8 mouse cellular contexts compared by ENCODE assay signal in the genomic region with DNA sequence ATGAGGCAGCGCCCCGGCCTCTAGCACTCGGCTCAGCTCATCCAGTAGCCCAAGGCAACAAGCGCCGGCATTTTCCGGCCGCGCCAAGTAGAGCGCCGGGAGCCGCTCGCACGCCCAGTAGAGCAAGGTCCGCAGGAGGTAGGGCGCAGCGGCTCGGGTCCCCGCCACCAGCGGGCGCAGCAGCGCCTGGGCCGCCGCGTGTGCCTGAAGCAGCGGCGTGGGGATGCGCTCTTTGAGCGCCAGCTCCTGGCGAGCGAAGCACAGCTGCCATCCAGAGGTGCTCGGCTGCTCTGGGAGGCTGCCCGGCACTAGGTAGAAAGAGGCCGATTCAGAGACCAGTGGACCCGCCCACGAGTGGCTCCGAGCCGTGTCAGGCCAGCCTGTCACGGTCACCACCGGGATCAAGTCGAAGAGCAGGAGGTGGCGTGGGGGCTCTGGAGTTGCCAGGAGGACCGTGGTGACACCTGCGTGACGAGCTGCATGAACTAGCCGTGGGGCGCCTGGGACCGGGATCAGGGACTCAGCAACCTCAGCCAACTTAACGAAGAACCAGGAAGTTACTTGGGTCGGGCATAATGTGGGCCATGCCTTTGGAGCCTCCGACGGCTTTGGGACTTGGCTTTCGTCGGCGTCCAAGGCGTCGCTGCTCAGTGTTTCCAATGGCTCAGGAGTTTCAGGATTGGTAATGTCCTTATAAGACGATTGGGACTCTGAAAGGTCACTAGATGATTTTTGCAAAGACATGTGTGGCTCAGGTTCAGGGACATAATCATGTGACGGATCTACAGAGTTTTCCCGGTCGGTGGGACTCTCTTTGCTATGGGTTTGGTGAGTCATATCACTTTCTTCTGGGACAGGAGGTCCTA. TPM values are rescaled to one million over a fixed set of nuclear protein-coding genes. Genes with fewer than 3 reads are reported as not detected.
DNase-seq lines count a peak whose midpoint lies in the region; ATAC-seq lines count a peak whose summit lies in the region.

No protein-coding gene starts in this region.

- ATAC-seq in inflammation-experienced regulatory T-cells, adult 6 months: peak; percentile 63

- H3K4me1 ChIP-seq in limb, embryonic 10.5 days: peaks cover 60% of the 10 kb centered on the region
- H3K4me1 ChIP-seq in midbrain, embryonic 10.5 days: peaks cover 66% of the 10 kb centered on the region

- peak; percentile 91 for DNase-seq in ZHBTc4 (ENCODE audit: low read depth, low spot score)
- DNase-seq in embryo, embryonic 10 days (ENCODE audit: low spot score): peak; percentile 77
- DNase-seq in gastrocnemius, postnatal 25 days: peak; percentile 82
- peak; percentile 78 for DNase-seq in limb, embryonic 10.5 days (ENCODE audit: low spot score)
- peak; percentile 78 for DNase-seq in midbrain, embryonic 10.5 days (ENCODE audit: low spot score)
- DNase-seq in right cerebral cortex, postnatal 25 days: peak; percentile 77
- DNase-seq in yolk sac, embryonic 10.5 days (ENCODE audit: low spot score): peak; percentile 75

- H3K27ac ChIP-seq in limb, embryonic 10.5 days: peak overlapping the region; percentile 57
- H3K27ac ChIP-seq in midbrain, embryonic 10.5 days (replicated peaks): peak overlapping the region; percentile 58

- peak overlapping the region; percentile 62 for H3K4me3 ChIP-seq in limb, embryonic 10.5 days
- peak overlapping the region; percentile 66 for H3K4me3 ChIP-seq in midbrain, embryonic 10.5 days

- no peaks in the 10 kb centered on the region for H3K9me3 ChIP-seq in limb, embryonic 10.5 days (replicated peaks)
- peaks cover 5% of the 10 kb centered on the region; the same call in 1 of the 2 replicates for H3K9me3 ChIP-seq in midbrain, embryonic 10.5 days (replicated peaks)

- peaks cover 91% of the 10 kb centered on the region for H3K27me3 ChIP-seq in limb, embryonic 10.5 days (ENCODE audit: low read depth, poor library complexity, severe bottlenecking)
- peaks cover 85% of the 10 kb centered on the region for H3K27me3 ChIP-seq in midbrain, embryonic 10.5 days (ENCODE audit: low read depth, poor library complexity, severe bottlenecking)

- 1% methylated on average over 60 of the region's 60 CpGs for WGBS in limb, embryonic 10.5 days
- WGBS in midbrain, embryonic 10.5 days: 1% methylated on average over 60 of the region's 60 CpGs

- no peaks in the 10 kb centered on the region for H3K36me3 ChIP-seq in limb, embryonic 10.5 days
- no peaks in the 10 kb centered on the region for H3K36me3 ChIP-seq in midbrain, embryonic 10.5 days

RNA-seq across cellular contexts. Expression of gene Tmem102, which starts 1.4 kb away (rescaled TPM):
- total RNA-seq in gastrocnemius, postnatal 25 days (2021): under 1 TPM; 0.18 to 0.35 TPM
- not detected for polyA plus RNA-seq in inflammation-experienced regulatory T-cells, adult 6 months (2017; shearing (Covaris generic))
- 1.4 and 1.5 TPM in 2 replicates for polyA plus RNA-seq in limb, embryonic 10.5 days (2016; fragmentation: Nextera tagmentation; extraction: Ambion mirVana)
- polyA plus RNA-seq in midbrain, embryonic 10.5 days (2016; fragmentation: Nextera tagmentation; extraction: Ambion mirVana): 0.90 and 0.99 TPM in 2 replicates

RNA-seq across cellular contexts. Expression of gene Fgf11, which starts 2.4 kb away (rescaled TPM):
- total RNA-seq in gastrocnemius, postnatal 25 days (2021): 1 to 10 TPM; 6.3 to 6.7 TPM
- not detected for polyA plus RNA-seq in inflammation-experienced regulatory T-cells, adult 6 months (2017; shearing (Covaris generic))
- polyA plus RNA-seq in limb, embryonic 10.5 days (2016; fragmentation: Nextera tagmentation; extraction: Ambion mirVana): 0.40 and 0.55 TPM in 2 replicates
- 1.0 and 1.4 TPM in 2 replicates for polyA plus RNA-seq in midbrain, embryonic 10.5 days (2016; fragmentation: Nextera tagmentation; extraction: Ambion mirVana)

RNA-seq across cellular contexts. Expression of gene Chrnb1, which starts 8.3 kb away (rescaled TPM):
- total RNA-seq in gastrocnemius, postnatal 25 days (2021): 10 to 100 TPM; 36.2 to 53.1 TPM
- polyA plus RNA-seq in inflammation-experienced regulatory T-cells, adult 6 months (2017; shearing (Covaris generic)): 1 to 10 TPM; 1.7 to 2.5 (median 1.8) TPM
- polyA plus RNA-seq in limb, embryonic 10.5 days (2016; fragmentation: Nextera tagmentation; extraction: Ambion mirVana): 0.87 and 2.5 TPM in 2 replicates
- polyA plus RNA-seq in midbrain, embryonic 10.5 days (2016; fragmentation: Nextera tagmentation; extraction: Ambion mirVana): 1.1 TPM in 2 replicates

RNA-seq across cellular contexts. Expression of gene Gm39566, which starts 11.1 kb away (rescaled TPM):
- total RNA-seq in gastrocnemius, postnatal 25 days (2021): not detected
- not detected for polyA plus RNA-seq in inflammation-experienced regulatory T-cells, adult 6 months (2017; shearing (Covaris generic))
- not detected in 2 replicates for polyA plus RNA-seq in limb, embryonic 10.5 days (2016; fragmentation: Nextera tagmentation; extraction: Ambion mirVana)
- not detected in 2 replicates for polyA plus RNA-seq in midbrain, embryonic 10.5 days (2016; fragmentation: Nextera tagmentation; extraction: Ambion mirVana)

RNA-seq across cellular contexts. Expression of gene Spem2, which starts 14.2 kb away (rescaled TPM):
- not detected for total RNA-seq in gastrocnemius, postnatal 25 days (2021)
- polyA plus RNA-seq in inflammation-experienced regulatory T-cells, adult 6 months (2017; shearing (Covaris generic)): not detected
- polyA plus RNA-seq in limb, embryonic 10.5 days (2016; fragmentation: Nextera tagmentation; extraction: Ambion mirVana): not detected in 2 replicates
- polyA plus RNA-seq in midbrain, embryonic 10.5 days (2016; fragmentation: Nextera tagmentation; extraction: Ambion mirVana): not detected in 2 replicates

Comparison
In these comparisons a context has a peak if more than half of its experiments do, and no peak if none do; other contexts are left out.
1. Peak in every context shown above with its lines: DNase-seq, ATAC-seq, H3K4me3 ChIP-seq and H3K27ac ChIP-seq.